Mouse (Mus musculus) hindbrain, embryonic 12.5 days (tissue): ENCODE measurements at regions not wholly inside any gene's neighbourhood (a gene's known extent, or its start where the extent isn't known, plus 50 kb on each side); places are given as distances from the start of the nearest gene placed in this dataset.
A peak's percentile ranks its signal among the peaks of the same experiment; 100 is the strongest.

ENCODE experiments used
- ATAC-seq: fragments of 200-750 bp; cut with Nextera tagmentation; 2 replicates; pipeline ENCODE4 v1.8.0; 2017; ENCODE audit warnings: moderate TSS enrichment; ENCODE audit not compliant: low FRiP score
- H3K27ac ChIP-seq: fragments of 300-500 bp; sonication (generic); 2 replicates; pipeline ENCODE4 v1.5.1; 2016; ENCODE audit warnings: mild to moderate bottlenecking
- H3K27me3 ChIP-seq: fragments of 300-500 bp; sonication (generic); 2 replicates; pipeline ENCODE4 v1.6.1; 2016; ENCODE audit warnings: mild to moderate bottlenecking
- H3K36me3 ChIP-seq: fragments of 300-500 bp; sonication (generic); 2 replicates; pipeline ENCODE4 v1.6.1; 2016; ENCODE audit warnings: mild to moderate bottlenecking
- H3K4me1 ChIP-seq: fragments of 300-500 bp; sonication (generic); 2 replicates; pipeline ENCODE4 v1.6.1; 2016
- H3K4me2 ChIP-seq: fragments of 300-500 bp; sonication (generic); replicated peaks from 2 replicates; pipeline ENCODE4 v1.6.1; 2016; ENCODE audit warnings: mild to moderate bottlenecking
- H3K4me3 ChIP-seq: fragments of 300-500 bp; sonication (generic); 2 replicates; pipeline ENCODE4 v1.5.1; 2016; ENCODE audit warnings: mild to moderate bottlenecking
- H3K9ac ChIP-seq: fragments of 300-500 bp; sonication (generic); 2 replicates; pipeline ENCODE4 v1.6.1; 2016; ENCODE audit warnings: mild to moderate bottlenecking, moderate library complexity
- H3K9me3 ChIP-seq: fragments of 300-500 bp; sonication (generic); replicated peaks from 2 replicates; pipeline ENCODE4 v1.6.1; 2016; ENCODE audit warnings: mild to moderate bottlenecking
- WGBS: fragments of 180-500 bp; shearing (Covaris S2); methylation state at CpG from one replicate; pipeline ENCODE4 v1.1.7; 2016; 5-methylcytosine and 5-hydroxymethylcytosine counted together

- Histone ChIP-seq H3K4me3 (no peak overlapping the region), H3K4me2 (no peak overlapping the region), H3K9me3 (peaks cover 11% of the 10 kb centered on the region; the same call in 1 of the 2 replicates), H3K27me3 (no peaks in the 10 kb centered on the region), H3K36me3 (no peaks in the 10 kb centered on the region), H3K9ac (no peak overlapping the region), H3K27ac (no peak overlapping the region), H3K4me1 (peaks cover 9% of the 10 kb centered on the region; the same call in 1 of the 2 replicates)
- 40% methylated on average over 11 of the region's 12 CpGs for WGBS
- no peak for ATAC-seq
Observed at GRCm38 (mm10) chr9:120628794-120629560, 57.7 kb downstream of the Rpl14 start.

GRCm38 (mm10) chr9:120629609-120630008, 58.4 kb downstream of the Rpl14 start:
- H3K36me3 ChIP-seq = no peaks in the 10 kb centered on the region
- no peak overlapping the region for H3K4me3 ChIP-seq
- no peak overlapping the region for H3K4me2 ChIP-seq
- no peak overlapping the region for H3K9ac ChIP-seq
- no peak for ATAC-seq
- peaks cover 9% of the 10 kb centered on the region; the same call in 1 of the 2 replicates for H3K4me1 ChIP-seq
- H3K9me3 ChIP-seq = peaks cover 10% of the 10 kb centered on the region; the same call in 1 of the 2 replicates
- H3K27ac ChIP-seq = no peak overlapping the region
- WGBS = 80% methylated on average over 11 of the region's 11 CpGs
- no peaks in the 10 kb centered on the region for H3K27me3 ChIP-seq

GRCm38 (mm10) chr9:120632821-120633220, 61.6 kb downstream of the Rpl14 start:
- Histone ChIP-seq H3K4me1 (peaks cover 9% of the 10 kb centered on the region; the same call in 1 of the 2 replicates), H3K36me3 (no peaks in the 10 kb centered on the region), H3K27me3 (no peaks in the 10 kb centered on the region), H3K4me2 (no peak overlapping the region), H3K9me3 (0 out of 2 replicates have a peak, but pooled peaks cover 3% of the 10 kb centered on the region), H3K27ac (no peak overlapping the region), H3K9ac (no peak overlapping the region), H3K4me3 (no peak overlapping the region)
- no peak for ATAC-seq
- WGBS = 68% methylated on average over 10 of the region's 10 CpGs

GRCm38 (mm10) chr9:120642656-120643055, 71.4 kb downstream of the Rpl14 start:
- Histone ChIP-seq H3K4me3 (no peak overlapping the region), H3K9me3 (no peaks in the 10 kb centered on the region), H3K4me1 (peaks cover 4% of the 10 kb centered on the region), H3K36me3 (no peaks in the 10 kb centered on the region), H3K9ac (no peak overlapping the region), H3K27ac (no peak overlapping the region), H3K4me2 (no peak overlapping the region), H3K27me3 (no peaks in the 10 kb centered on the region)
- 75% methylated on average over 4 of the region's 4 CpGs for WGBS
- ATAC-seq = no peak

- no peak overlapping the region for H3K4me2 ChIP-seq
- H3K4me3 ChIP-seq = no peak overlapping the region
- H3K27me3 ChIP-seq = no peaks in the 10 kb centered on the region
- ATAC-seq = no peak
- no peak overlapping the region for H3K27ac ChIP-seq
- no peaks in the 10 kb centered on the region for H3K36me3 ChIP-seq
- WGBS = 78% methylated on average over 3 of the region's 3 CpGs
- H3K9ac ChIP-seq = no peak overlapping the region
- no peaks in the 10 kb centered on the region for H3K9me3 ChIP-seq
- H3K4me1 ChIP-seq = peaks cover 4% of the 10 kb centered on the region
Observed at GRCm38 (mm10) chr9:120643371-120643770, 72.1 kb downstream of the Rpl14 start.

GRCm38 (mm10) chr9:120645776-120646175, 74.5 kb downstream of the Rpl14 start:
- Histone ChIP-seq H3K4me1 (peaks cover 4% of the 10 kb centered on the region), H3K4me2 (no peak overlapping the region), H3K9ac (no peak overlapping the region), H3K4me3 (no peak overlapping the region), H3K36me3 (no peaks in the 10 kb centered on the region), H3K27ac (no peak overlapping the region), H3K9me3 (no peaks in the 10 kb centered on the region), H3K27me3 (no peaks in the 10 kb centered on the region)
- WGBS = 94% methylated on average over 10 of the region's 10 CpGs
- no peak for ATAC-seq

GRCm38 (mm10) chr9:120646806-120647667, 75.8 kb downstream of the Rpl14 start:
- peaks cover 4% of the 10 kb centered on the region for H3K4me1 ChIP-seq
- 65% methylated on average over 10 of the region's 10 CpGs for WGBS
- no peak for ATAC-seq
- H3K27ac ChIP-seq = no peak overlapping the region
- no peak overlapping the region for H3K4me2 ChIP-seq
- no peaks in the 10 kb centered on the region for H3K9me3 ChIP-seq
- H3K36me3 ChIP-seq = no peaks in the 10 kb centered on the region
- H3K4me3 ChIP-seq = no peak overlapping the region
- H3K9ac ChIP-seq = no peak overlapping the region
- H3K27me3 ChIP-seq = no peaks in the 10 kb centered on the region

- Histone ChIP-seq H3K27ac (no peak overlapping the region), H3K4me2 (no peak overlapping the region), H3K36me3 (no peaks in the 10 kb centered on the region), H3K9me3 (no peaks in the 10 kb centered on the region), H3K9ac (no peak overlapping the region), H3K4me1 (peaks cover 8% of the 10 kb centered on the region), H3K4me3 (no peak overlapping the region), H3K27me3 (no peaks in the 10 kb centered on the region)
- WGBS = 87% methylated on average over 7 of the region's 7 CpGs
- no peak for ATAC-seq
Observed at GRCm38 (mm10) chr9:120647668-120647955, 76.4 kb downstream of the Rpl14 start.

GRCm38 (mm10) chr9:120652733-120653132, 81.5 kb downstream of the Rpl14 start:
- Histone ChIP-seq H3K9ac (no peak overlapping the region), H3K4me2 (no peak overlapping the region), H3K36me3 (no peaks in the 10 kb centered on the region), H3K4me1 (peaks cover 26% of the 10 kb centered on the region), H3K27ac (peak overlapping the region; percentile 58), H3K27me3 (no peaks in the 10 kb centered on the region), H3K9me3 (no peaks in the 10 kb centered on the region), H3K4me3 (no peak overlapping the region)
- 68% methylated on average over 14 of the region's 14 CpGs for WGBS
- ATAC-seq = peak; percentile 38; the same call in 1 of the 2 replicates

GRCm38 (mm10) chr9:120653170-120653569, 81.9 kb downstream of the Rpl14 start:
- no peak overlapping the region for H3K9ac ChIP-seq
- H3K9me3 ChIP-seq = no peaks in the 10 kb centered on the region
- peak; percentile 77 for ATAC-seq
- peak overlapping the region; percentile 58 for H3K27ac ChIP-seq
- 49% methylated on average over 5 of the region's 5 CpGs for WGBS
- peaks cover 26% of the 10 kb centered on the region for H3K4me1 ChIP-seq
- no peaks in the 10 kb centered on the region for H3K27me3 ChIP-seq
- no peaks in the 10 kb centered on the region for H3K36me3 ChIP-seq
- no peak overlapping the region for H3K4me3 ChIP-seq
- peak overlapping the region; percentile 21; the same call in 1 of the 2 replicates for H3K4me2 ChIP-seq

GRCm38 (mm10) chr9:120654736-120655135, 83.5 kb downstream of the Rpl14 start:
- H3K4me2 ChIP-seq = no peak overlapping the region
- H3K4me3 ChIP-seq = no peak overlapping the region
- WGBS = 54% methylated on average over 1 of the region's 1 CpGs
- no peak overlapping the region for H3K9ac ChIP-seq
- peaks cover 26% of the 10 kb centered on the region for H3K4me1 ChIP-seq
- no peaks in the 10 kb centered on the region for H3K9me3 ChIP-seq
- no peaks in the 10 kb centered on the region for H3K27me3 ChIP-seq
- no peak for ATAC-seq
- no peak overlapping the region for H3K27ac ChIP-seq
- no peaks in the 10 kb centered on the region for H3K36me3 ChIP-seq

GRCm38 (mm10) chr9:120656976-120657375, 85.7 kb downstream of the Rpl14 start:
- H3K4me3 ChIP-seq = no peak overlapping the region
- no peaks in the 10 kb centered on the region for H3K36me3 ChIP-seq
- H3K4me2 ChIP-seq = no peak overlapping the region
- peaks cover 26% of the 10 kb centered on the region for H3K4me1 ChIP-seq
- no peak overlapping the region for H3K9ac ChIP-seq
- no peak for ATAC-seq
- no peaks in the 10 kb centered on the region for H3K27me3 ChIP-seq
- WGBS = 19% methylated on average over 6 of the region's 6 CpGs
- no peaks in the 10 kb centered on the region for H3K9me3 ChIP-seq
- no peak overlapping the region for H3K27ac ChIP-seq
